Mouse (Mus musculus) kidney, postnatal 10 days (tissue): Measurements from ENCODE around the gene Gm49320.
A peak's percentile ranks its signal among the peaks of the same experiment; 100 is the strongest.

ENCODE experiments used
- DNase-seq: peaks from one replicate; pipeline ENCODE4 v3.0.0; 2021; ENCODE audit warnings: mixed read lengths

Gm49320 gene

GRCm38 (mm10) chr8:4259125-4259804, 20.6 kb downstream of the Gm49320 start, which contains the start of gene Ctxn1:
Ctxn1 (minus strand) TSS chr8:4259274.
- peak; percentile 98 for DNase-seq

GRCm38 (mm10) chr8:4259805-4260170, 21.1 kb downstream of the Gm49320 start:
- DNase-seq, result peak; percentile 9

- DNase-seq, result peak; percentile 3
Measured at GRCm38 (mm10) chr8:4263105-4263791, 24.6 kb downstream of the Gm49320 start.

- peak; percentile 4 for DNase-seq
Measured at GRCm38 (mm10) chr8:4265160-4265914, 26.7 kb downstream of the Gm49320 start.

- peak; percentile 47 for DNase-seq
Measured at GRCm38 (mm10) chr8:4267627-4268026, 29.0 kb downstream of the Gm49320 start.

- no peak for DNase-seq
Measured at GRCm38 (mm10) chr8:4269609-4270008, 30.9 kb downstream of the Gm49320 start.

- DNase-seq, result peak; percentile 98
Measured at GRCm38 (mm10) chr8:4275275-4276110, 36.8 kb downstream of the Gm49320 start, which contains the start of gene Timm44. Timm44 (minus strand) TSS chr8:4275913.

- DNase-seq, result no peak
Measured at GRCm38 (mm10) chr8:4276111-4276465, 37.4 kb downstream of the Gm49320 start.

GRCm38 (mm10) chr8:4292738-4293137, 54.1 kb downstream of the Gm49320 start:
- no peak for DNase-seq

- no peak for DNase-seq
Measured at GRCm38 (mm10) chr8:4297822-4298221, 59.2 kb downstream of the Gm49320 start.
